Mouse (Mus musculus) liver, embryonic 14.5 days (tissue): ENCODE results near the gene Nps.

Experiments
- CTCF ChIP-seq: IDR thresholded peaks from 2 replicates; pipeline ENCODE4 v1.5.1; 2016; ENCODE audit warnings: antibody characterized with exemption, low read depth, control low read depth
- EP300 ChIP-seq: IDR thresholded peaks from 2 replicates; pipeline ENCODE4 v1.6.1; 2016; ENCODE audit warnings: antibody characterized with exemption, low read depth

DNA sequence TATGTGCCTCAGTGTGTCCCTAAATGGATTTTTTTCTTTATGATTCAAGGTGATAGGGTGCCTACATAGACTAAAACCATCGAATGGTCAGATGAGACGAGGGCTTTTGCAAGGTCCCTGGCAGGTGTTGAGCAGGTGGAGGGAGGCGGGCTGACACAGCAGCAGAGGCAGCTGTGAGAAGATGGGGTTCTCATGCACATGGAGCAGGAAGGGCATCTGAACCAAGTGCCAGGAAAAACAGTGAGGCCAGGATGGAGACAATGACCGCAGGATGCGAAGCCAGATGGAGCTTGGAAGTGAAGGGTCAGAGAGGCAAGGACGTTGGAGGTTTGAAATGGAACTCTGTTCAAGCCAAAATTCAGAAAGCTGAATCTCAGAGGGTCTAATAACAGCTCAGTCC lies 18.5 kb upstream of the Nps start:
- TF ChIP-seq CTCF, result no peak
- TF ChIP-seq EP300, result no peak
